Mouse (Mus musculus): ENCODE results near the gene Alx3. TPM values are rescaled to one million over a fixed set of nuclear protein-coding genes. Genes with fewer than 3 reads are reported as not detected.

Alx3 gene
- polyA plus RNA-seq, 1 experiment from 2014 or later: 0.31 TPM

Other genes with a start within 250 kb of the Alx3 start
- gene Kcnc4, start 135.5 kb upstream of the Alx3 start, polyA plus RNA-seq (2015; fragmentation: Nextera tagmentation; extraction: Ambion mirVana): 2.1 and 2.3 TPM in 2 replicates
- 10.0 and 10.6 TPM in 2 replicates for gene Slc6a17, start 77.0 kb upstream of the Alx3 start, polyA plus RNA-seq (2015; fragmentation: Nextera tagmentation; extraction: Ambion mirVana)
- not detected in 2 replicates for gene Ubl4b, start 40.0 kb upstream of the Alx3 start, polyA plus RNA-seq (2015; fragmentation: Nextera tagmentation; extraction: Ambion mirVana)
- not detected in 2 replicates for gene Gm10961, start 36.3 kb downstream of the Alx3 start, polyA plus RNA-seq (2015; fragmentation: Nextera tagmentation; extraction: Ambion mirVana)
- gene Strip1, start 36.7 kb downstream of the Alx3 start, polyA plus RNA-seq (2015; fragmentation: Nextera tagmentation; extraction: Ambion mirVana): 143 and 145 TPM in 2 replicates
- 106 and 108 TPM in 2 replicates for gene Ahcyl1, start 101.5 kb downstream of the Alx3 start, polyA plus RNA-seq (2015; fragmentation: Nextera tagmentation; extraction: Ambion mirVana)
- gene Csf1, start 165.4 kb downstream of the Alx3 start, polyA plus RNA-seq (2015; fragmentation: Nextera tagmentation; extraction: Ambion mirVana): 6.3 and 6.5 TPM in 2 replicates